20 mouse cellular contexts compared by ENCODE assay signal in the genomic region with DNA sequence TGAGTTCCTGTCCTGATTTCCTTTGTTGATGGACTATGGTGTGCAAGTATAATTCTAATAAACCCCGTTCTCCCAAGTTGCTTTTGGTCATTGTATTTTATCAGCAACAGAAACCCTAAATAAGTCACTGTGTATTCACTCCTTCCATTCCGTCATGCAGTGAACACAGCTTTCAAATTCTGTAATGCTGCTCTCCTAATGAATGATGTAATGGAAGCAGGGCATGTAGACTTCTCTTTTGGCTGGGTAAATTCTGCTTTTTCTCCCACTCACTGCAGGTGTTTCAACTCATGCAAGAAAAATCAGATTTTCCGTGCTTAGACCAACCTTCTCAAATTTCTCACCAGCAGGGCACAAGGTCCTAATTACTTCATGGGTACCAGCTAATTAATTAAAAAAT.
"Had no signal": no experiment of that assay in that cellular context is flagged by ENCODE, and none has a peak within 500 bp of the region (broad histone marks: within the 10 kb centered on the region; RNA-seq: fewer than 3 reads in every experiment).

No protein-coding gene starts in this region.

- H3K4me1 ChIP-seq: liver, embryonic 12.5 days; liver, embryonic 15.5 days; midbrain, embryonic 12.5 days; midbrain, embryonic 15.5 days; neural tube, embryonic 12.5 days; neural tube, embryonic 15.5 days had no signal

- H3K4me2 ChIP-seq: liver, embryonic 12.5 days; liver, embryonic 15.5 days; midbrain, embryonic 12.5 days; midbrain, embryonic 15.5 days; neural tube, embryonic 12.5 days; neural tube, embryonic 15.5 days had no signal

- H3K27me3 ChIP-seq: liver, embryonic 12.5 days; liver, embryonic 15.5 days; midbrain, embryonic 12.5 days; midbrain, embryonic 15.5 days; neural tube, embryonic 12.5 days; neural tube, embryonic 15.5 days had no signal

- DNase-seq: kidney, adult 9 months; kidney, postnatal 14 days; kidney, postnatal 4 days; left cerebral cortex, postnatal 4 days; liver; lung, adult 2 months; lung, postnatal 14 days; retina, postnatal 1 day; right cerebral cortex, postnatal 25 days; thymus, adult 2 months; thymus, postnatal 14 days; thymus, postnatal 4 days had no signal

- ATAC-seq: liver, embryonic 12.5 days; midbrain, embryonic 15.5 days had no signal

- H3K9ac ChIP-seq: liver, embryonic 12.5 days; liver, embryonic 15.5 days; midbrain, embryonic 12.5 days; midbrain, embryonic 15.5 days; neural tube, embryonic 12.5 days; neural tube, embryonic 15.5 days had no signal

- H3K4me3 ChIP-seq: liver, embryonic 12.5 days; liver, embryonic 15.5 days; midbrain, embryonic 12.5 days; midbrain, embryonic 15.5 days; neural tube, embryonic 12.5 days; neural tube, embryonic 15.5 days had no signal

- H3K36me3 ChIP-seq: liver, embryonic 12.5 days; liver, embryonic 15.5 days; midbrain, embryonic 12.5 days; midbrain, embryonic 15.5 days; neural tube, embryonic 12.5 days; neural tube, embryonic 15.5 days had no signal

- H3K27ac ChIP-seq: liver, embryonic 12.5 days; liver, embryonic 15.5 days; macrophage; midbrain, embryonic 12.5 days; midbrain, embryonic 15.5 days; neural tube, embryonic 12.5 days; neural tube, embryonic 15.5 days; stomach, postnatal 0 days had no signal

- H3K9me3 ChIP-seq: liver, embryonic 12.5 days; liver, embryonic 15.5 days; midbrain, embryonic 12.5 days; midbrain, embryonic 15.5 days; neural tube, embryonic 12.5 days; neural tube, embryonic 15.5 days had no signal
